Mouse (Mus musculus) embryonic facial prominence, embryonic 15.5 days (tissue): ENCODE results near the gene Pbx1. TPM values are rescaled to one million over a fixed set of nuclear protein-coding genes. Genes with fewer than 3 reads are reported as not detected.

Experiments
- ATAC-seq: fragments of 200-750 bp; cut with Nextera tagmentation; 2 replicates; pipeline ENCODE4 v1.8.0; 2017; ENCODE audit warnings: low read depth, moderate TSS enrichment; ENCODE audit not compliant: insufficient number of reproducible peaks, low FRiP score, low TSS enrichment
- H3K27ac ChIP-seq: fragments of 300-500 bp; sonication (generic); replicated peaks from 2 replicates; pipeline ENCODE4 v1.5.1; 2015; ENCODE audit warnings: mild to moderate bottlenecking, inconsistent platforms
- H3K27me3 ChIP-seq: fragments of 300-500 bp; sonication (generic); 2 replicates; pipeline ENCODE4 v1.6.1; 2015; ENCODE audit warnings: inconsistent platforms
- H3K36me3 ChIP-seq: fragments of 300-500 bp; sonication (generic); 2 replicates; pipeline ENCODE4 v1.6.1; 2015; ENCODE audit warnings: mild to moderate bottlenecking, inconsistent platforms
- H3K4me1 ChIP-seq: fragments of 300-500 bp; sonication (generic); 2 replicates; pipeline ENCODE4 v1.6.1; 2015; ENCODE audit warnings: inconsistent platforms
- H3K4me2 ChIP-seq: fragments of 300-500 bp; sonication (generic); replicated peaks from 2 replicates; pipeline ENCODE4 v1.6.1; 2015; ENCODE audit warnings: mild to moderate bottlenecking, inconsistent platforms
- H3K4me3 ChIP-seq: fragments of 300-500 bp; sonication (generic); replicated peaks from 2 replicates; pipeline ENCODE4 v1.5.1; 2015; ENCODE audit warnings: mild to moderate bottlenecking, inconsistent platforms
- H3K9ac ChIP-seq: fragments of 300-500 bp; sonication (generic); 2 replicates; pipeline ENCODE4 v1.6.1; 2015; ENCODE audit warnings: inconsistent platforms
- H3K9me3 ChIP-seq: fragments of 300-500 bp; sonication (generic); replicated peaks from 2 replicates; pipeline ENCODE4 v1.6.1; 2016; ENCODE audit warnings: inconsistent platforms
- WGBS: fragments of 180-500 bp; shearing (Covaris S2); methylation state at CpG from one replicate; pipeline ENCODE4 v1.1.7; 2015; 5-methylcytosine and 5-hydroxymethylcytosine counted together
- polyA plus RNA-seq: library from polyadenylated mRNA; unstranded; fragments of >200 nt; fragmentation: Nextera tagmentation; extraction: Ambion mirVana; gene quantifications from 2 replicates; pipeline ENCODE4 v1.2.1, GENCODE M21; 2015

The Pbx1 gene
- polyA plus RNA-seq, 1 experiment from 2014 or later = 29.5 TPM

GRCm38 (mm10) chr1:168231548-168232429 is 200.3 kb downstream of the Pbx1 start:
- ATAC-seq = no peak
- peaks cover 38% of the 10 kb centered on the region for H3K4me1 ChIP-seq
- no peak overlapping the region for H3K9ac ChIP-seq
- no peaks in the 10 kb centered on the region for H3K27me3 ChIP-seq
- H3K4me2 ChIP-seq = no peak overlapping the region
- peak overlapping the region; percentile 17; the same call in 1 of the 2 replicates for H3K27ac ChIP-seq
- no peaks in the 10 kb centered on the region for H3K36me3 ChIP-seq
- H3K9me3 ChIP-seq = no peaks in the 10 kb centered on the region
- 74% methylated on average over 11 of the region's 11 CpGs for WGBS
- H3K4me3 ChIP-seq = no peak overlapping the region

DNA sequence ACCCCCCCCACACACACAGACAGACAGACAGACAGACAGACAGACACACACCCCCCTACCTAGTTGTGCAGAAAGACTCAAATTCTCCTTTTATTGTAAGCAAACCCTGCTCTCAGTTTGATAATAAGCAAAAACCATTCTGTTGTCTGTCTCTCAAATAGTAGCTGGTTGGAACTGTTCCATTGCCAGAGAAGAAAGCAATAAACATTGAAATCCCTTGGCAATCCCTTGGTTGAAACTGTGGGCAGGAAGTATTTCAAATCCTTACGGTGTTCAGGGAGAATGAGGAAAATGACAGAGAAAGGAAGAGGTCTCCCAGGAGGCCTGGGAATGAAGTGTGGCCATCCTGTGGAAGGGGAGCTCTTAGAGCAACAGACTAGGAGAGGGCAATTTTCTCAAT is 201.2 kb downstream of the Pbx1 start:
- Histone ChIP-seq H3K4me1 (peaks cover 48% of the 10 kb centered on the region), H3K27ac (0 out of 2 replicates have a peak overlapping the region, but pooled peaks have one; percentile 8), H3K36me3 (no peaks in the 10 kb centered on the region), H3K27me3 (no peaks in the 10 kb centered on the region), H3K4me2 (no peak overlapping the region), H3K4me3 (no peak overlapping the region), H3K9ac (no peak overlapping the region), H3K9me3 (no peaks in the 10 kb centered on the region)
- no peak for ATAC-seq
- WGBS = 7% methylated on average over 1 of the region's 1 CpGs

GRCm38 (mm10) chr1:168230134-168230533 is 201.9 kb downstream of the Pbx1 start:
- ATAC-seq = no peak
- H3K4me3 ChIP-seq = no peak overlapping the region
- H3K4me2 ChIP-seq = no peak overlapping the region
- peaks cover 55% of the 10 kb centered on the region for H3K4me1 ChIP-seq
- H3K27ac ChIP-seq = peak overlapping the region; percentile 8; the same call in 1 of the 2 replicates
- no peaks in the 10 kb centered on the region for H3K27me3 ChIP-seq
- H3K9ac ChIP-seq = no peak overlapping the region
- no peaks in the 10 kb centered on the region for H3K36me3 ChIP-seq
- no peaks in the 10 kb centered on the region for H3K9me3 ChIP-seq
- WGBS = 51% methylated on average over 4 of the region's 4 CpGs

DNA sequence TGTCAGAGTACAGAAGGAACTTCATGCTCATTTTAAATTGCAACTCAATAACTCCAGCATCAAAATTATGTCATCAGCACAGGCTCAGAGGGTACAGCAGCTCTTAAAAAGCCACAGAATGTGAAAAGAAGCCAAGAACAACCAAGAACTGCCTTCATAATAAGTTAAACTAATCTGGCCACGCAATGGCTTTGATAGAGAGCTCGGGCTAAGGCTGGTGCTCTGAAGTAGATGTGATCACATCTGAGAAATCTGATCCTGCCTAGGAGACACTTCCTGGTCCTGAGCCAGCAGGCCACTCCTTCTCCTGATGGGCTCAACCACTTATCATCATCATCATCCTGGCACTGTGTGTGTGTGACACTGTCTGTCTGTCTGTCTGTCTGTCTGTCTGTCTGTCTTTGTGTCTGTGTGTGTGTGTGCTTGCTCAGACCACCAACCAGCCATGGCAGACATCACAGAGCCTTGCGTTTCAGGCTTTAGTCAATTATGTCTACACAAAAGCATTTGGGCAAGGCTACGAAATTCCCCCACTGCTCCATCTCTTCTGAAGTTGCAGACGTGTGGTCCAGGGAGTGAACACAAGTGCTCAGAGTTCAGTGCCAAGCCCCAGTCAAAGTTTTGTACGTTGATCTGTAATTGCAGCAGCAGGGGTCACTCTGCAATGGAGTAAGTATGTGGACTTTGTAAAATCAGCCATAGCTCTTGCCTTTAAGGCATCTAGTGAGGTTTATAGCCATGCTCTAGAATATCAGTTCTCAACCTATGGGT is 203.1 kb downstream of the Pbx1 start:
- no peak for ATAC-seq
- Histone ChIP-seq H3K27ac (no peak overlapping the region), H3K4me3 (no peak overlapping the region), H3K27me3 (no peaks in the 10 kb centered on the region), H3K4me2 (no peak overlapping the region), H3K4me1 (peaks cover 55% of the 10 kb centered on the region), H3K9ac (no peak overlapping the region), H3K36me3 (no peaks in the 10 kb centered on the region), H3K9me3 (no peaks in the 10 kb centered on the region)
- 51% methylated on average over 6 of the region's 6 CpGs for WGBS

- Histone ChIP-seq H3K36me3 (no peaks in the 10 kb centered on the region), H3K27me3 (no peaks in the 10 kb centered on the region), H3K9me3 (no peaks in the 10 kb centered on the region), H3K4me3 (no peak overlapping the region), H3K9ac (no peak overlapping the region), H3K27ac (peak overlapping the region; percentile 58; the same call in 1 of the 2 replicates), H3K4me2 (no peak overlapping the region), H3K4me1 (peaks cover 57% of the 10 kb centered on the region)
- WGBS = 38% methylated on average over 6 of the region's 6 CpGs
- peak; percentile 72 for ATAC-seq
Measured at GRCm38 (mm10) chr1:168226150-168226549, 205.9 kb downstream of the Pbx1 start.

- no peak overlapping the region for H3K4me3 ChIP-seq
- no peak overlapping the region for H3K9ac ChIP-seq
- no peaks in the 10 kb centered on the region for H3K27me3 ChIP-seq
- no peaks in the 10 kb centered on the region for H3K9me3 ChIP-seq
- peaks cover 57% of the 10 kb centered on the region for H3K4me1 ChIP-seq
- peak overlapping the region; percentile 58; the same call in 1 of the 2 replicates for H3K27ac ChIP-seq
- ATAC-seq = peak; percentile 13; the same call in 1 of the 2 replicates
- WGBS = 68% methylated on average over 7 of the region's 7 CpGs
- no peak overlapping the region for H3K4me2 ChIP-seq
- H3K36me3 ChIP-seq = no peaks in the 10 kb centered on the region
Measured at GRCm38 (mm10) chr1:168225595-168226127, 206.4 kb downstream of the Pbx1 start.

- Histone ChIP-seq H3K4me3 (no peak overlapping the region), H3K36me3 (no peaks in the 10 kb centered on the region), H3K27me3 (no peaks in the 10 kb centered on the region), H3K27ac (no peak overlapping the region), H3K9ac (no peak overlapping the region), H3K4me2 (no peak overlapping the region), H3K4me1 (peaks cover 57% of the 10 kb centered on the region), H3K9me3 (no peaks in the 10 kb centered on the region)
- 80% methylated on average over 5 of the region's 5 CpGs for WGBS
- no peak for ATAC-seq
Measured at GRCm38 (mm10) chr1:168224218-168224617, 207.9 kb downstream of the Pbx1 start.

- ATAC-seq = no peak
- no peaks in the 10 kb centered on the region for H3K27me3 ChIP-seq
- WGBS = 95% methylated on average over 7 of the region's 7 CpGs
- H3K27ac ChIP-seq = no peak overlapping the region
- H3K4me3 ChIP-seq = no peak overlapping the region
- no peaks in the 10 kb centered on the region for H3K36me3 ChIP-seq
- H3K9me3 ChIP-seq = no peaks in the 10 kb centered on the region
- no peak overlapping the region for H3K4me2 ChIP-seq
- no peak overlapping the region for H3K9ac ChIP-seq
- peaks cover 64% of the 10 kb centered on the region for H3K4me1 ChIP-seq
Measured at GRCm38 (mm10) chr1:168222794-168223193, 209.3 kb downstream of the Pbx1 start.

GRCm38 (mm10) chr1:168221071-168221521 is 211.0 kb downstream of the Pbx1 start:
- Histone ChIP-seq H3K27ac (peak overlapping the region; percentile 49), H3K4me2 (peak overlapping the region; percentile 37), H3K4me1 (peaks cover 66% of the 10 kb centered on the region), H3K9me3 (no peaks in the 10 kb centered on the region), H3K4me3 (peak overlapping the region; percentile 17), H3K9ac (no peak overlapping the region), H3K36me3 (no peaks in the 10 kb centered on the region), H3K27me3 (no peaks in the 10 kb centered on the region)
- WGBS = 14% methylated on average over 14 of the region's 14 CpGs
- no peak for ATAC-seq

GRCm38 (mm10) chr1:168215896-168216747 is 215.9 kb downstream of the Pbx1 start:
- H3K9me3 ChIP-seq = no peaks in the 10 kb centered on the region
- peaks cover 70% of the 10 kb centered on the region for H3K4me1 ChIP-seq
- WGBS = 47% methylated on average over 17 of the region's 17 CpGs
- ATAC-seq = peak; percentile 29; the same call in 1 of the 2 replicates
- H3K4me2 ChIP-seq = 0 out of 2 replicates have a peak overlapping the region, but pooled peaks have one; percentile 8
- no peak overlapping the region for H3K9ac ChIP-seq
- peak overlapping the region; percentile 59; the same call in 1 of the 2 replicates for H3K27ac ChIP-seq
- no peaks in the 10 kb centered on the region for H3K27me3 ChIP-seq
- H3K36me3 ChIP-seq = no peaks in the 10 kb centered on the region
- no peak overlapping the region for H3K4me3 ChIP-seq
